Mouse (Mus musculus) brain, embryonic 14.5 days (tissue): Measurements from ENCODE around the gene Scmh1.
A peak's percentile ranks its signal among the peaks of the same experiment; 100 is the strongest.

ENCODE experiments used
- CTCF ChIP-seq: fragments of 200-500 bp; IDR thresholded peaks from 2 replicates; pipeline ENCODE4 v1.5.1; 2012; ENCODE audit warnings: inconsistent platforms, mild to moderate bottlenecking, moderate library complexity, borderline replicate concordance; ENCODE audit not compliant: insufficient read depth, insufficient read length; ENCODE audit errors: extremely low read depth
- POLR2A ChIP-seq: fragments of 200-500 bp; IDR thresholded peaks from 2 replicates; pipeline ENCODE4 v1.6.1; 2012; ENCODE audit warnings: mild to moderate bottlenecking, inconsistent platforms, borderline replicate concordance; ENCODE audit not compliant: poor library complexity, insufficient read depth, insufficient read length, severe bottlenecking; ENCODE audit errors: extremely low read depth

DNA sequence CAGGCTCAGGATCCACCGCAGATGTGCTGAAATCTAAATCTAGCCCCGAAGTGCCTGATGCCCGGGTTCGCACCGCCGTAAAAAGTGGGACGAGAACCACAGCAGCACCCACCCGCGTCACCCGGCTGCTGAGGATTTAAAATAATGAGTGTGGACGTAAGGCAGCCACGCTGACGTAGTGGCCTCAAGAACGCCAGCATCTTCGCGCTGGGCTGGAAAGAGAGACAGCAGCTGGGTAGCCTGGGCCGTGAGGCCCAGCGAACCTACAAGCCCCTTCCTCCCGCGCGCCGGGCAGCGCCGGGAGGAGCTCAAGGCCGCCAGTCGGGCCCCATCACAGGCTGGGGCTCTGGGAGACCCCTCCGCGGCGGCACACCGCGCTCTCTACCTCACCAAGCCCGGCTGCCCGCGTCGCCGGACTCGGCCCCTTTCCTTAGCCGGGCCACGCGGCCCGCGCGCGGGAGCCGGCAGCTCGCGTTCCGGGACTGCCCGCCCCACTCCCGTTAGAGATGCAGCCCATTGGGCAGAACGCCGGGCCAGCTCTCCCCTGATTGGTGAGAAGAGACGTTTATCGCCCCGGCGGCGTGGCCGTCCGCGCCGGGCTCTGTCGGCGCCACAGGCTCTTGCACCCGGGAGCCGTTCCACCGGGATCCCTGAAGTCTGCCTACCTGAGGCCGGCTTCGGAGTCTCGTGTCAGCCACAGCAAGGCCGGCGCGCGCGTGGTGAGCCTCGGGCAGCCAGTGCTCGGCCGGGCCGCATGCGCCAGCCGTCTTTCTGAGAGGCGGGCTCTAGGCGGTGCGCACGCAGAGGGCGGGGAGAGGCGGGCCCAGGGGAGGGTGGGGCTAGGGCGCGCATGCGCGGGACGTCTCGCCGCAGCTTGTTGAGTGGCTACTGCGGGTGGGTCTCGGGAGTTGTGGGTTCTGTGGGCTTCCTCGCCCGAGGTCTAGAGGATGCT lies 164.7 kb downstream of the Scmh1 start, which contains the start of gene Ctps:
- TF ChIP-seq CTCF (no peak), POLR2A (peak; percentile 89)
